ENCODE assay signal across 8 mouse cellular contexts in genomic region chr4:123662914-123663687, GRCm38 (mm10). TPM values are rescaled to one million over a fixed set of nuclear protein-coding genes. Genes with fewer than 3 reads are reported as not detected.
DNase-seq lines count a peak whose midpoint lies in the region; ATAC-seq and TF ChIP-seq lines count a peak whose summit lies in the region.

No protein-coding gene starts in this region.

- H3K9ac ChIP-seq in lung, embryonic 14.5 days = peak overlapping the region; percentile 96
- peak overlapping the region; percentile 97 for H3K9ac ChIP-seq in hindbrain, embryonic 11.5 days (ENCODE audit: low read depth, low read length)
- H3K9ac ChIP-seq in liver, adult 2 months (ENCODE audit: low read depth, low read length) = peak overlapping the region; percentile 100

- no peak for ATAC-seq in lung, embryonic 14.5 days (ENCODE audit: insufficient read depth)
- no peak for ATAC-seq in hindbrain, embryonic 11.5 days (ENCODE audit: low FRiP score)

- H3K4me2 ChIP-seq in lung, embryonic 14.5 days = peak overlapping the region; percentile 71
- peak overlapping the region; percentile 69 for H3K4me2 ChIP-seq in hindbrain, embryonic 11.5 days (replicated peaks; ENCODE audit: low read depth, low read length)

- H3K4me3 ChIP-seq in lung, embryonic 14.5 days (ENCODE audit: low read depth, low read length) = peak overlapping the region; percentile 93
- peak overlapping the region; percentile 67 for H3K4me3 ChIP-seq in cortical plate, adult 2 months (ENCODE audit: insufficient read depth, low read length)
- H3K4me3 ChIP-seq in hindbrain, embryonic 11.5 days (ENCODE audit: low read depth, low read length) = peak overlapping the region; percentile 92
- peak overlapping the region; percentile 95 for H3K4me3 ChIP-seq in liver, adult 2 months (ENCODE audit: insufficient read depth, low read depth, low read length)
- H3K4me3 ChIP-seq in small intestine, adult 2 months (ENCODE audit: low read depth, low read length) = peak overlapping the region; percentile 84

- H3K27ac ChIP-seq in lung, embryonic 14.5 days (ENCODE audit: low read depth) = peak overlapping the region; percentile 99
- peak overlapping the region; percentile 28 for H3K27ac ChIP-seq in cortical plate, adult 2 months (ENCODE audit: insufficient read depth, low read length)
- peak overlapping the region; percentile 100; the same call in 1 of the 2 replicates for H3K27ac ChIP-seq in hindbrain, embryonic 11.5 days (ENCODE audit: low read depth, low read length)
- peak overlapping the region; percentile 36 for H3K27ac ChIP-seq in liver, adult 2 months (replicated peaks; ENCODE audit: insufficient read depth, low read depth, low read length)
- no peak overlapping the region for H3K27ac ChIP-seq in small intestine, adult 2 months (ENCODE audit: insufficient read depth, low read depth, low read length)

- peaks cover 21% of the 10 kb centered on the region for H3K79me2 ChIP-seq in liver, adult 2 months (ENCODE audit: control insufficient read depth, insufficient read depth, low read length)

- 3% methylated on average over 15 of the region's 15 CpGs for WGBS in lung, embryonic 14.5 days
- 2% methylated on average over 15 of the region's 15 CpGs for WGBS in hindbrain, embryonic 11.5 days
- 34% methylated on average over 15 of the region's 15 CpGs for WGBS in liver, adult 2 months
- WGBS in small intestine, adult 2 months = 51% methylated on average over 15 of the region's 15 CpGs

- H3K4me1 ChIP-seq in lung, embryonic 14.5 days (ENCODE audit: insufficient read depth) = peaks cover 20% of the 10 kb centered on the region
- H3K4me1 ChIP-seq in cortical plate, adult 2 months (ENCODE audit: control insufficient read depth, insufficient read depth, low read length) = peaks cover 17% of the 10 kb centered on the region
- H3K4me1 ChIP-seq in hindbrain, embryonic 11.5 days (replicated peaks; ENCODE audit: control insufficient read depth, insufficient read depth, low read length) = peaks cover 7% of the 10 kb centered on the region
- H3K4me1 ChIP-seq in liver, adult 2 months (ENCODE audit: control insufficient read depth, insufficient read depth, low read length) = peaks cover 10% of the 10 kb centered on the region
- H3K4me1 ChIP-seq in small intestine, adult 2 months (ENCODE audit: control insufficient read depth, insufficient read depth, insufficient read length, low read length) = peaks cover 2% of the 10 kb centered on the region; the same call in 1 of the 2 replicates

- TF ChIP-seq CTCF in lung, embryonic 14.5 days (IDR thresholded peaks at IDR 0.05; ENCODE audit: low read depth) = no peak
- no peak for TF ChIP-seq CTCF in cortical plate, adult 2 months (IDR thresholded peaks at IDR 0.05; ENCODE audit: extremely low read depth, insufficient read depth, low read length)
- no peak for TF ChIP-seq CTCF in liver, adult 2 months (IDR thresholded peaks at IDR 0.05; ENCODE audit: low read depth, low read length)
- no peak for TF ChIP-seq CTCF in small intestine, adult 2 months (IDR thresholded peaks at IDR 0.05; ENCODE audit: extremely low read depth, insufficient read length, insufficient replicate concordance, low read depth, low read length)

- DNase-seq in lung, embryonic 14.5 days = peak; percentile 41
- DNase-seq in lung, postnatal 36 days = no peak
- DNase-seq in hindbrain, embryonic 11.5 days (ENCODE audit: low spot score) = peak; percentile 55
- no peak for DNase-seq in liver, adult 2 months (ENCODE audit: extremely low read depth, low read depth, low spot score)
- DNase-seq in right cerebral cortex, postnatal 25 days = no peak
- DNase-seq in urinary bladder, adult 2 months (ENCODE audit: low spot score) = no peak

- no peaks in the 10 kb centered on the region for H3K9me3 ChIP-seq in lung, embryonic 14.5 days (ENCODE audit: low read depth, low read length)
- H3K9me3 ChIP-seq in hindbrain, embryonic 11.5 days (ENCODE audit: control insufficient read depth, low read length) = no peaks in the 10 kb centered on the region

- no peaks in the 10 kb centered on the region for H3K27me3 ChIP-seq in lung, embryonic 14.5 days (ENCODE audit: insufficient read depth, low read length)
- H3K27me3 ChIP-seq in hindbrain, embryonic 11.5 days (ENCODE audit: control insufficient read depth, insufficient read depth, low read length) = no peaks in the 10 kb centered on the region
- H3K27me3 ChIP-seq in liver, adult 2 months (ENCODE audit: control insufficient read depth, insufficient read depth, low read length) = no peaks in the 10 kb centered on the region
- 0 out of 2 replicates have a peak, but pooled peaks cover 2% of the 10 kb centered on the region for H3K27me3 ChIP-seq in small intestine, adult 2 months (ENCODE audit: control insufficient read depth, insufficient read depth, low read length)

- H3K36me3 ChIP-seq in lung, embryonic 14.5 days (ENCODE audit: insufficient read depth) = no peaks in the 10 kb centered on the region
- no peaks in the 10 kb centered on the region for H3K36me3 ChIP-seq in hindbrain, embryonic 11.5 days (ENCODE audit: control insufficient read depth, insufficient read depth, low read length)
- no peaks in the 10 kb centered on the region for H3K36me3 ChIP-seq in liver, adult 2 months (ENCODE audit: control insufficient read depth, insufficient read depth, low read length)
- H3K36me3 ChIP-seq in small intestine, adult 2 months (ENCODE audit: control insufficient read depth, insufficient read depth, low read length) = no peaks in the 10 kb centered on the region

- no peak for TF ChIP-seq POLR2A in cortical plate, adult 2 months (IDR thresholded peaks at IDR 0.05; ENCODE audit: extremely low read depth, insufficient read depth, low read length)
- no peak for TF ChIP-seq POLR2A in liver, adult 2 months (IDR thresholded peaks at IDR 0.05; ENCODE audit: extremely low read depth, insufficient read depth, low read length)
- TF ChIP-seq POLR2A in small intestine, adult 2 months (IDR thresholded peaks at IDR 0.05; ENCODE audit: low read depth, low read length) = no peak

RNA-seq across cellular contexts. Expression of gene Macf1, which starts 21.1 kb away (rescaled TPM):
- 103 and 107 TPM in 2 replicates for polyA plus RNA-seq in lung, embryonic 14.5 days (2014; fragmentation: Nextera tagmentation; extraction: Ambion mirVana)
- polyA plus RNA-seq in cortical plate, adult 2 months (2012; rRNA removed) = 137 and 141 TPM in 2 replicates
- polyA plus RNA-seq in hindbrain, embryonic 11.5 days (2014; fragmentation: Nextera tagmentation; extraction: Ambion mirVana) = 74.7 and 114 TPM in 2 replicates
- total RNA-seq in liver, adult 2 months (2014; rRNA removed) = 66.4 and 70.7 TPM in 2 replicates
- 14.0 and 16.6 TPM in 2 replicates for polyA plus RNA-seq in liver, adult 2 months (2012; rRNA removed)
- 14.9 and 22.3 TPM in 2 replicates for polyA plus RNA-seq in small intestine, adult 2 months (2012; rRNA removed)
- polyA plus RNA-seq in urinary bladder, adult 2 months (2012; rRNA removed) = 94.0 and 119 TPM in 2 replicates

RNA-seq across cellular contexts. Expression of gene Ndufs5, which starts 54.9 kb away (rescaled TPM):
- 313 TPM in 2 replicates for polyA plus RNA-seq in lung, embryonic 14.5 days (2014; fragmentation: Nextera tagmentation; extraction: Ambion mirVana)
- polyA plus RNA-seq in cortical plate, adult 2 months (2012; rRNA removed) = 460 and 497 TPM in 2 replicates
- 340 and 344 TPM in 2 replicates for polyA plus RNA-seq in hindbrain, embryonic 11.5 days (2014; fragmentation: Nextera tagmentation; extraction: Ambion mirVana)
- total RNA-seq in liver, adult 2 months (2014; rRNA removed) = 135 and 170 TPM in 2 replicates
- polyA plus RNA-seq in liver, adult 2 months (2012; rRNA removed) = 41.1 and 84.0 TPM in 2 replicates
- 7.1 and 16.5 TPM in 2 replicates for polyA plus RNA-seq in small intestine, adult 2 months (2012; rRNA removed)
- polyA plus RNA-seq in urinary bladder, adult 2 months (2012; rRNA removed) = 312 and 316 TPM in 2 replicates

Comparison
In these comparisons a context has a peak if more than half of its experiments do, and no peak if none do; other contexts are left out.
1. DNase-seq: peak in lung, embryonic 14.5 days (single experiment) and hindbrain, embryonic 11.5 days (single experiment); none in lung, postnatal 36 days (single experiment), liver, adult 2 months (single experiment), right cerebral cortex, postnatal 25 days (single experiment) and urinary bladder, adult 2 months (single experiment).
2. Peak in every context shown above with its lines, with median percentiles within 50 percentile points of each other: H3K4me3 ChIP-seq and H3K9ac ChIP-seq.